Mouse (Mus musculus): ENCODE measurements around the gene Hspa4l.
"Not testable (repeated sequence)": the region's sequence is repeated elsewhere in the genome, so short reads cannot be mapped to it uniquely, and the experiment has no call there.

The Hspa4l gene

GRCm38 (mm10) chr3:40813275-40813674, 69.0 kb downstream of the Hspa4l start:
- no peak for DNase-seq (ENCODE audit: low spot score in 2 of 2)

- not testable (repeated sequence) for DNase-seq (ENCODE audit: low spot score in 2 of 2)
These were observed 101.2 kb downstream of the Hspa4l start for GRCm38 (mm10) chr3:40845521-40845920.
